Mouse (Mus musculus) cerebellum, postnatal 14 days (tissue): ENCODE data around the gene Glt28d2.
"Not testable (repeated sequence)": the region's sequence is repeated elsewhere in the genome, so short reads cannot be mapped to it uniquely, and the experiment has no call there.

Experiments
- DNase-seq, 2 experiments: peaks; one replicate each; pipeline ENCODE4 v3.0.0; 2021; ENCODE audit warnings: mixed read lengths in 2 of 2

Glt28d2 gene

GRCm38 (mm10) chr3:85887239-85887827, at the start of gene Glt28d2, which contains the start of gene Gm37240:
Gene Glt28d2 (minus strand): TSS chr3:85887516.
Gene Gm37240 (minus strand): TSS chr3:85887518.
- DNase-seq: peak; percentile 56 to 66

GRCm38 (mm10) chr3:85933586-85933985, 46.3 kb upstream of the Glt28d2 start:
- DNase-seq: no peak

- DNase-seq: no peak
Measured at GRCm38 (mm10) chr3:85931859-85932258, 44.5 kb upstream of the Glt28d2 start.

GRCm38 (mm10) chr3:85930671-85931255, 43.4 kb upstream of the Glt28d2 start:
- no peak for DNase-seq

- DNase-seq: no peak
Measured at GRCm38 (mm10) chr3:85929711-85930110, 42.4 kb upstream of the Glt28d2 start.

- DNase-seq: peak in 1 of 2 experiments; percentile 10
Measured at GRCm38 (mm10) chr3:85928140-85928611, 40.9 kb upstream of the Glt28d2 start.

GRCm38 (mm10) chr3:85927296-85927695, 40.0 kb upstream of the Glt28d2 start:
- DNase-seq: no peak

- peak; percentile 91 to 93 for DNase-seq
Measured at GRCm38 (mm10) chr3:85923954-85924945, 36.9 kb upstream of the Glt28d2 start.

GRCm38 (mm10) chr3:85923343-85923742, 36.0 kb upstream of the Glt28d2 start:
- peak in 1 of 2 experiments; percentile 9 for DNase-seq

GRCm38 (mm10) chr3:85922331-85922730, 35.0 kb upstream of the Glt28d2 start:
- DNase-seq: peak; percentile 30 to 64

- not testable (repeated sequence) for DNase-seq
Measured at GRCm38 (mm10) chr3:85920671-85921070, 33.4 kb upstream of the Glt28d2 start.

- peak; percentile 74 to 77 for DNase-seq
Measured at GRCm38 (mm10) chr3:85917600-85917999, 30.3 kb upstream of the Glt28d2 start.

GRCm38 (mm10) chr3:85914806-85915205, 27.5 kb upstream of the Glt28d2 start:
- no peak for DNase-seq

GRCm38 (mm10) chr3:85907136-85907535, 19.8 kb upstream of the Glt28d2 start:
- DNase-seq: no peak

GRCm38 (mm10) chr3:85904371-85904770, 17.1 kb upstream of the Glt28d2 start:
- DNase-seq: no peak

- no peak for DNase-seq
Measured at GRCm38 (mm10) chr3:85895020-85895419, 7.7 kb upstream of the Glt28d2 start.

- DNase-seq: no peak
Measured at GRCm38 (mm10) chr3:85891571-85891970, 4.3 kb upstream of the Glt28d2 start.

GRCm38 (mm10) chr3:85888221-85888671, 930 bp upstream of the Glt28d2 start:
- peak; percentile 24 to 33 for DNase-seq

GRCm38 (mm10) chr3:85886636-85887238, 579 bp downstream of the Glt28d2 start:
- DNase-seq: no peak

- no peak for DNase-seq
Measured at GRCm38 (mm10) chr3:85885906-85886305, 1.4 kb downstream of the Glt28d2 start.

GRCm38 (mm10) chr3:85880687-85881086, 6.6 kb downstream of the Glt28d2 start:
- DNase-seq: no peak

- DNase-seq: no peak
Measured at GRCm38 (mm10) chr3:85880068-85880467, 7.2 kb downstream of the Glt28d2 start.

- DNase-seq: no peak
Measured at GRCm38 (mm10) chr3:85878911-85879310, 8.4 kb downstream of the Glt28d2 start.
